7 mouse cellular contexts compared by ENCODE assay signal in the genomic region with DNA sequence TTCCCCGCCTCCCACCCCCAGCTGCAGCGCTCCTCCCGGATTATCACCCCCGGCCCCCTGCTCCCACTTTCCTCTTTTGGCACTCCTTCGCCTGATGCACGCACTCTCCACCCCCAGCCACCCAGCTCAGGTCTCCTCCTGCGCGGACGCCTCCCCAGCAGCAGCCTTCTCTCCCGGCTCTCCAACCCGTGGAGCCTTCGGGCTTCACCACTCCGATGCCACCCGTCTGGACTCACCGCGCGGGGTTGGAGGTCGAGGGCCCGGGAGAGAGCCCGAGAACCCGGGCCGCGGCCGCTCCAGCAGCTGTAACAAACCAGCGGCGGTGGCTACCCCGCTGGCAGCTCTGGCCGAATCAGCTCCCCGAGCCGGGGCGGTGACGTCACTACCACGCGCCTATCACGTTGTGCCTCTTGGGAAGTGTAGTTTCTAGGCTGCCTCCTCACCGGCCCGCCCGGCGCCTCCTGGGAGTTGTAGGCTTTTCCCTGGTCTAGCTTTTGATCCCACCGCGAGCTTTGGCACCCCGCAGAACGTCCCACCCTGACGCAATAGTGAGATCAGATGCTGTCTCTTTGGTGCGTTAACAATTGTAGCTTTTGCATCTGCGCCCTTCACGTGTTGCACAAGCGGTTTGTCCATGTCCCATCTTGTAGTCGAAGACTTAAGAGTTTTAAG. TPM values are rescaled to one million over a fixed set of nuclear protein-coding genes. Genes with fewer than 3 reads are reported as not detected.
A peak's percentile ranks its signal among the peaks of the same experiment; 100 is the strongest.
DNase-seq lines count a peak whose midpoint lies in the region; ATAC-seq lines count a peak whose summit lies in the region.

A gene (minus strand): TSS at position 477 of the 672 bp plus-strand sequence.

- no peaks in the 10 kb centered on the region for H3K9me3 ChIP-seq in embryonic facial prominence, embryonic 11.5 days (replicated peaks; ENCODE audit: control insufficient read depth, low read length)
- no peaks in the 10 kb centered on the region for H3K9me3 ChIP-seq in limb, embryonic 11.5 days (ENCODE audit: control insufficient read depth, low read length)
- no peaks in the 10 kb centered on the region for H3K9me3 ChIP-seq in midbrain, embryonic 14.5 days (ENCODE audit: control insufficient read depth, low read length)

- H3K4me1 ChIP-seq in embryonic facial prominence, embryonic 11.5 days (ENCODE audit: control insufficient read depth, insufficient read depth, low read length) = no peaks in the 10 kb centered on the region; the same call in 1 of the 2 replicates
- peaks cover 16% of the 10 kb centered on the region for H3K4me1 ChIP-seq in limb, embryonic 11.5 days (ENCODE audit: control insufficient read depth, insufficient read depth, low read length)
- H3K4me1 ChIP-seq in midbrain, embryonic 14.5 days (ENCODE audit: control insufficient read depth, insufficient read depth, low read length) = peaks cover 27% of the 10 kb centered on the region

- H3K4me3 ChIP-seq in embryonic facial prominence, embryonic 11.5 days (ENCODE audit: low read depth, low read length) = peak within 1 kb of the TSS; percentile 80
- peak within 1 kb of the TSS; percentile 83 for H3K4me3 ChIP-seq in limb, embryonic 11.5 days (ENCODE audit: low read depth, low read length)
- peak within 1 kb of the TSS; percentile 92 for H3K4me3 ChIP-seq in midbrain, embryonic 14.5 days (replicated peaks; ENCODE audit: low read depth, low read length)

- peak within 1 kb of the TSS; percentile 85 for H3K9ac ChIP-seq in embryonic facial prominence, embryonic 11.5 days (replicated peaks; ENCODE audit: low read length)
- H3K9ac ChIP-seq in limb, embryonic 11.5 days (ENCODE audit: low read length) = peak within 1 kb of the TSS; percentile 81
- H3K9ac ChIP-seq in midbrain, embryonic 14.5 days (replicated peaks; ENCODE audit: low read length) = peak within 1 kb of the TSS; percentile 84

- peak within 1 kb of the TSS; percentile 71 for H3K4me2 ChIP-seq in embryonic facial prominence, embryonic 11.5 days (ENCODE audit: low read depth, low read length)
- H3K4me2 ChIP-seq in limb, embryonic 11.5 days (ENCODE audit: low read depth, severe bottlenecking) = peak within 1 kb of the TSS; percentile 89
- peak within 1 kb of the TSS; percentile 85 for H3K4me2 ChIP-seq in midbrain, embryonic 14.5 days (ENCODE audit: low read length)

- WGBS in embryonic facial prominence, embryonic 11.5 days = under 1% methylated on average over 49 of the region's 49 CpGs
- 0% methylated on average over 49 of the region's 49 CpGs for WGBS in limb, embryonic 11.5 days
- WGBS in midbrain, embryonic 14.5 days = under 1% methylated on average over 49 of the region's 49 CpGs

- H3K27me3 ChIP-seq in embryonic facial prominence, embryonic 11.5 days (ENCODE audit: control insufficient read depth, insufficient read depth, low read length) = no peaks in the 10 kb centered on the region
- no peaks in the 10 kb centered on the region for H3K27me3 ChIP-seq in limb, embryonic 11.5 days (ENCODE audit: control insufficient read depth, insufficient read depth, low read length)
- H3K27me3 ChIP-seq in midbrain, embryonic 14.5 days (ENCODE audit: control insufficient read depth, insufficient read depth, low read length) = no peaks in the 10 kb centered on the region

- peak; percentile 89 for ATAC-seq in embryonic facial prominence, embryonic 11.5 days (replicated peaks; ENCODE audit: insufficient number of reproducible peaks, low FRiP score, low TSS enrichment, low read depth)
- ATAC-seq in limb, embryonic 11.5 days (ENCODE audit: insufficient number of reproducible peaks, low FRiP score, low TSS enrichment, low read depth) = peak; percentile 85
- peak; percentile 95 for ATAC-seq in midbrain, embryonic 14.5 days (ENCODE audit: low FRiP score, low TSS enrichment)

- H3K27ac ChIP-seq in embryonic facial prominence, embryonic 11.5 days (replicated peaks; ENCODE audit: low read depth, low read length) = no peak within 1 kb of the TSS; the same call in 1 of the 2 replicates
- H3K27ac ChIP-seq in limb, embryonic 11.5 days (replicated peaks; ENCODE audit: low read depth, low read length) = no peak within 1 kb of the TSS
- peak within 1 kb of the TSS; percentile 88 for H3K27ac ChIP-seq in midbrain, embryonic 14.5 days (replicated peaks; ENCODE audit: low read depth, low read length)

- DNase-seq in adrenal gland, postnatal 14 days = peak; percentile 99
- peak; percentile 99 for DNase-seq in embryonic facial prominence, embryonic 11.5 days (ENCODE audit: low spot score)
- DNase-seq in heart, adult 11 months = peak; percentile 100
- peak; percentile 98 for DNase-seq in kidney, adult 18-20 months
- DNase-seq in limb, embryonic 11.5 days (ENCODE audit: low spot score) = peak; percentile 100
- peak; percentile 100 for DNase-seq in midbrain, embryonic 14.5 days
- DNase-seq in spleen, adult 18-20 months = peak; percentile 94 to 97

- no peaks in the 10 kb centered on the region; the same call in 1 of the 2 replicates for H3K36me3 ChIP-seq in embryonic facial prominence, embryonic 11.5 days (replicated peaks; ENCODE audit: control insufficient read depth, insufficient read depth, low read depth, low read length)
- H3K36me3 ChIP-seq in limb, embryonic 11.5 days (ENCODE audit: control insufficient read depth, insufficient read depth, low read length) = peaks cover 3% of the 10 kb centered on the region; the same call in 1 of the 2 replicates
- peaks cover 17% of the 10 kb centered on the region for H3K36me3 ChIP-seq in midbrain, embryonic 14.5 days (ENCODE audit: control insufficient read depth, insufficient read depth, low read length)

RNA-seq across cellular contexts. Expression of the gene that starts here (rescaled TPM):
- 141 and 150 TPM in 2 replicates for total RNA-seq in adrenal gland, postnatal 14 days (2021)
- polyA plus RNA-seq in embryonic facial prominence, embryonic 11.5 days (2014; fragmentation: Nextera tagmentation; extraction: Ambion mirVana) = 8.0 and 9.3 TPM in 2 replicates
- polyA plus RNA-seq in limb, embryonic 11.5 days (2014; fragmentation: Nextera tagmentation; extraction: Ambion mirVana) = 9.6 and 10.1 TPM in 2 replicates
- 17.1 and 53.4 TPM in 2 replicates for polyA plus RNA-seq in midbrain, embryonic 14.5 days (2014; fragmentation: Nextera tagmentation; extraction: Ambion mirVana)
